Mouse (Mus musculus) frontal cortex, adult 2 months (tissue): ENCODE measurements around the gene Themis3. TPM values are rescaled to one million over a fixed set of nuclear protein-coding genes. Genes with fewer than 3 reads are reported as not detected.
"Not testable (repeated sequence)": the region's sequence is repeated elsewhere in the genome, so short reads cannot be mapped to it uniquely, and the experiment has no call there.

Source experiments
- DNase-seq, 2 experiments: peaks; one replicate each; pipeline ENCODE4 v3.0.0; 2022; ENCODE audit warnings: low spot score in 1 of 2; ENCODE audit errors: extremely low spot score in 1 of 2
- polyA plus RNA-seq: library from polyadenylated mRNA; depleted of rRNA; stranded (reverse); fragments of >200 nt; gene quantifications from 2 replicates; pipeline ENCODE4 v1.2.3, GENCODE M21; 2012

Gene Themis3
- polyA plus RNA-seq, 1 experiment: not detected

- DNase-seq: no peak
Observed at GRCm38 (mm10) chr17:66561380-66561779, 33.0 kb downstream of the Themis3 start.

GRCm38 (mm10) chr17:66558404-66559317 is 35.8 kb downstream of the Themis3 start:
- no peak for DNase-seq

GRCm38 (mm10) chr17:66552690-66553089 is 41.7 kb downstream of the Themis3 start:
- no peak for DNase-seq

- DNase-seq: no peak
Observed at GRCm38 (mm10) chr17:66550486-66550885, 43.9 kb downstream of the Themis3 start.

GRCm38 (mm10) chr17:66532285-66532684 is 62.1 kb downstream of the Themis3 start:
- DNase-seq: no peak

GRCm38 (mm10) chr17:66523396-66523795 is 71.0 kb downstream of the Themis3 start:
- DNase-seq: no peak

- not testable (repeated sequence) for DNase-seq
Observed at GRCm38 (mm10) chr17:66522631-66523030, 71.8 kb downstream of the Themis3 start.

- DNase-seq: peak; percentile 45 to 87
Observed at GRCm38 (mm10) chr17:66519554-66520553, 74.6 kb downstream of the Themis3 start, which contains the start of gene Rab12. Gene Rab12 (minus strand): TSS chr17:66519729.

GRCm38 (mm10) chr17:66518877-66519553 is 75.4 kb downstream of the Themis3 start:
- no peak for DNase-seq

- DNase-seq: no peak
Observed at GRCm38 (mm10) chr17:66516953-66517352, 77.5 kb downstream of the Themis3 start.

- no peak for DNase-seq
Observed at GRCm38 (mm10) chr17:66514288-66514995, 80.0 kb downstream of the Themis3 start.

GRCm38 (mm10) chr17:66512202-66512956 is 82.0 kb downstream of the Themis3 start:
- no peak for DNase-seq

- no peak for DNase-seq
Observed at GRCm38 (mm10) chr17:66510221-66510683, 84.2 kb downstream of the Themis3 start.

GRCm38 (mm10) chr17:66507049-66507954 is 87.1 kb downstream of the Themis3 start:
- DNase-seq: no peak

- no peak for DNase-seq
Observed at GRCm38 (mm10) chr17:66504964-66505363, 89.5 kb downstream of the Themis3 start.
